9 mouse cellular contexts compared by ENCODE assay signal in the genomic region with DNA sequence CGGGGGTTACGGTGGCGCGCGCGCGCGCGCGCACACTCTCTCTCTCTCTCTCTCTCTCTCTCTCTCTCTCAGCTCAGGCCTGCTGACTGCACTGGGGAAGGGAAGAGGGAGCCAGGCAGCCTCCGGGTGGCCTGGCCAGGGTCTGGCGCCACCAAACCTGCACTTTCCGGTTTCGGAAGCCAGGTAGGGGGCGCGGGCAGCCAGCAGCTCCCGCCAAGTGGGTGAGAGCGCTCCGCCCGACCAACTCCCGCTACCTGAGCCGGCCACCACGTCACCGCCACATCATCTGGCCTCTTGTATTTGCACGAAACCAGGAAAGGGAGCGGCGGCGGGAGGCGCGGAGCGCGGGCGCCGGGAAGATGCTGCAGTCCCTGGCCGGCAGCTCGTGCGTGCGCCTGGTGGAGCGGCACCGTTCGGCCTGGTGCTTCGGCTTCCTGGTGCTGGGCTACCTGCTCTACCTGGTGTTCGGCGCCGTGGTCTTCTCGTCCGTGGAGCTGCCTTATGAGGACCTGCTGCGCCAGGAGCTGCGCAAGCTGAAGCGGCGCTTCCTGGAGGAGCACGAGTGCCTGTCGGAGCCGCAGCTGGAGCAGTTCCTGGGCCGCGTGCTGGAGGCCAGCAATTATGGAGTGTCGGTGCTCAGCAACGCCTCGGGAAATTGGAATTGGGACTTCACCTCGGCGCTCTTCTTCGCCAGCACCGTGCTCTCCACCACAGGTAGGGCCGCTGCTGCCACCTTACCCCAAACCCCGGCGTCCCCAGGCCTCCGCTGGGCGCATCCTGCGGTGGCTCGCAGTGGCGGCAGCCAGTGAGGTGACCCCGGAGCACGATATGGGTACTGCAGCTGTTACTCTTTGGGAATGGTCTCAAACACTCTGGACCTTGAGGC. TPM values are rescaled to one million over a fixed set of nuclear protein-coding genes. Genes with fewer than 3 reads are reported as not detected.
A peak's percentile ranks its signal among the peaks of the same experiment; 100 is the strongest.
DNase-seq lines count a peak whose midpoint lies in the region; ATAC-seq and TF ChIP-seq lines count a peak whose summit lies in the region.
"Had no signal": no experiment of that assay in that cellular context is flagged by ENCODE, and none has a peak within 500 bp of the region (broad histone marks: within the 10 kb centered on the region; RNA-seq: fewer than 3 reads in every experiment).

A gene (plus strand): TSS at position 70 of the 886 bp plus-strand sequence.

- peak within 1 kb of the TSS; percentile 53 for H3K4me3 ChIP-seq in heart, embryonic 16.5 days (ENCODE audit: low read length)
- H3K4me3 ChIP-seq in liver, embryonic 14.5 days (ENCODE audit: insufficient read depth in 1 of 2, low read depth in 2 of 2, low read length in 2 of 2): peak within 1 kb of the TSS in 1 of 2 experiments; percentile 6; a peak in 1 of 4 replicates
- H3K4me3 ChIP-seq in olfactory bulb, adult 2 months (ENCODE audit: insufficient read depth, low read depth, low read length): peak within 1 kb of the TSS; percentile 77
- H3K4me3 ChIP-seq: megakaryocyte, embryonic 14.5 days had no signal

- no peak for ATAC-seq in heart, embryonic 16.5 days (replicated peaks; ENCODE audit: extremely low read depth, insufficient read depth, low FRiP score)
- ATAC-seq in liver, embryonic 14.5 days (ENCODE audit: insufficient read depth): no peak

- no peak within 1 kb of the TSS for H3K27ac ChIP-seq in heart, embryonic 16.5 days (ENCODE audit: low read length)
- H3K27ac ChIP-seq in liver, embryonic 14.5 days: no peak within 1 kb of the TSS
- peak within 1 kb of the TSS; percentile 73 for H3K27ac ChIP-seq in olfactory bulb, adult 2 months (ENCODE audit: insufficient read depth, low read depth, low read length)

- H3K4me1 ChIP-seq in heart, embryonic 16.5 days (ENCODE audit: control insufficient read depth, insufficient read depth, low read length): no peaks in the 10 kb centered on the region
- H3K4me1 ChIP-seq in liver, embryonic 14.5 days (replicated peaks; ENCODE audit: control insufficient read depth in 2 of 2, insufficient read depth in 2 of 2, low read length in 1 of 2): no peaks in the 10 kb centered on the region
- peaks cover 14% of the 10 kb centered on the region for H3K4me1 ChIP-seq in olfactory bulb, adult 2 months (ENCODE audit: control insufficient read depth, insufficient read depth, low read length)
- H3K4me1 ChIP-seq: megakaryocyte, embryonic 14.5 days had no signal

- 1% methylated on average over 73 of the region's 73 CpGs for WGBS in heart, embryonic 16.5 days
- WGBS in liver, embryonic 14.5 days (ENCODE audit: insufficient replicate concordance): 2% methylated on average over 73 of the region's 73 CpGs
- under 1% methylated on average over 73 of the region's 73 CpGs for whole genome bisulfite sequencing in olfactory bulb, adult 2 months

- peak within 1 kb of the TSS; percentile 53; the same call in 1 of the 2 replicates for H3K9ac ChIP-seq in heart, embryonic 16.5 days (ENCODE audit: low read length)
- no peak within 1 kb of the TSS for H3K9ac ChIP-seq in liver, embryonic 14.5 days (replicated peaks)

- H3K9me3 ChIP-seq in heart, embryonic 16.5 days (replicated peaks; ENCODE audit: control insufficient read depth, low read length): no peaks in the 10 kb centered on the region
- no peaks in the 10 kb centered on the region for H3K9me3 ChIP-seq in liver, embryonic 14.5 days (ENCODE audit: control insufficient read depth, low read length)
- H3K9me3 ChIP-seq: megakaryocyte, embryonic 14.5 days had no signal

- TF ChIP-seq POLR2A in olfactory bulb, adult 2 months (IDR thresholded peaks at IDR 0.05; ENCODE audit: insufficient read depth, low read depth, low read length): 0 out of 2 replicates have a peak, but pooled peaks have one; percentile 36

- TF ChIP-seq CTCF in liver, embryonic 14.5 days (IDR thresholded peaks at IDR 0.05; ENCODE audit: low read depth): no peak
- no peak; the same call in 1 of the 2 replicates for TF ChIP-seq CTCF in olfactory bulb, adult 2 months (IDR thresholded peaks at IDR 0.05; ENCODE audit: insufficient read depth, low read depth, low read length)

- H3K36me3 ChIP-seq in heart, embryonic 16.5 days (ENCODE audit: control insufficient read depth, insufficient read depth): no peaks in the 10 kb centered on the region
- no peaks in the 10 kb centered on the region for H3K36me3 ChIP-seq in liver, embryonic 14.5 days (replicated peaks; ENCODE audit: control insufficient read depth, insufficient read depth, low read depth)

- peak; percentile 33 for DNase-seq in gastrocnemius, postnatal 14 days
- no peak for DNase-seq in gastrocnemius, adult 8-10 months (ENCODE audit: low spot score in 2 of 2)
- DNase-seq in embryo, embryonic 10.5 days (ENCODE audit: low spot score): peak; percentile 56
- peak; percentile 75 to 86 for DNase-seq in kidney, postnatal 4 days
- DNase-seq in liver, embryonic 14.5 days (ENCODE audit: low read depth in 3 of 3, low spot score in 3 of 3): no peak
- no peak for DNase-seq in adipocyte (ENCODE audit: low spot score)

- peaks cover 54% of the 10 kb centered on the region for H3K27me3 ChIP-seq in heart, embryonic 16.5 days (ENCODE audit: control insufficient read depth, insufficient read depth, low read length)
- H3K27me3 ChIP-seq in liver, embryonic 14.5 days (ENCODE audit: control insufficient read depth, insufficient read depth, low read length): peaks cover 32% of the 10 kb centered on the region

- intact Hi-C loops in gastrocnemius, postnatal 14 days (cut with DNase I; ENCODE audit: low total_unique reads): no loop called here

- peak within 1 kb of the TSS; percentile 72 for H3K4me2 ChIP-seq in heart, embryonic 16.5 days (ENCODE audit: low read depth, low read length)
- H3K4me2 ChIP-seq in liver, embryonic 14.5 days (ENCODE audit: low read depth): peak within 1 kb of the TSS; percentile 8

- no peak for TF ChIP-seq EP300 in liver, embryonic 14.5 days (IDR thresholded peaks at IDR 0.05; ENCODE audit: low read depth)

RNA-seq across cellular contexts. Expression of the gene that starts here (rescaled TPM):
- 1 to 10 TPM; 1.4 to 1.8 TPM for total RNA-seq in gastrocnemius, postnatal 14 days (2021)
- under 1 TPM in 3 of 4 experiments, not detected in 1; 0.21 to 0.31 (median 0.27) TPM for total RNA-seq in gastrocnemius, adult 8-10 months (2022)
- polyA plus RNA-seq in heart, embryonic 16.5 days (2015; fragmentation: Nextera tagmentation; extraction: Ambion mirVana): 2.0 and 6.4 TPM in 2 replicates
- polyA plus RNA-seq in liver, embryonic 14.5 days (2012; rRNA removed): 0.08 and 0.12 TPM in 2 replicates
- 0.29 and 0.34 TPM in 2 replicates for polyA plus RNA-seq in liver, embryonic 14.5 days (2014; fragmentation: Nextera tagmentation; extraction: Ambion mirVana)
- polyA plus RNA-seq in olfactory bulb, adult 2 months (2012; ENCODE audit: insufficient read depth, insufficient read length, low replicate concordance, missing spikeins): not detected in 2 replicates

Comparison
In these comparisons a context has a peak if more than half of its experiments do, and no peak if none do; other contexts are left out.
1. DNase-seq: peak in gastrocnemius, postnatal 14 days (single experiment), embryo, embryonic 10.5 days (single experiment) and kidney, postnatal 4 days (2 of 2); none in gastrocnemius, adult 8-10 months (0 of 2), liver, embryonic 14.5 days (0 of 3) and adipocyte (single experiment).